Mouse (Mus musculus) bone marrow, adult 2 months (tissue): ENCODE data around the gene Nhlrc3. TPM values are rescaled to one million over a fixed set of nuclear protein-coding genes. Genes with fewer than 3 reads are reported as not detected.

Source experiments
- H3K27ac ChIP-seq: fragments of 200-500 bp; 2 replicates; pipeline ENCODE4 v1.5.1; 2012; ENCODE audit warnings: low read depth, mild to moderate bottlenecking, control low read depth, inconsistent platforms, low read length; ENCODE audit not compliant: control insufficient read depth, poor library complexity, insufficient read depth
- H3K4me1 ChIP-seq: fragments of 200-500 bp; 2 replicates; pipeline ENCODE4 v1.6.1; 2011; ENCODE audit warnings: low read length; ENCODE audit not compliant: control insufficient read depth, insufficient read depth
- H3K4me3 ChIP-seq: fragments of 200-500 bp; replicated peaks from 2 replicates; pipeline ENCODE3; 2011; ENCODE audit warnings: mild to moderate bottlenecking, low read depth, low read length, control low read depth; ENCODE audit not compliant: control insufficient read depth
- CTCF ChIP-seq: fragments of 200-500 bp; IDR thresholded peaks from 2 replicates; pipeline ENCODE4 v1.5.1; 2011; ENCODE audit warnings: low read length, control low read depth; ENCODE audit not compliant: control insufficient read depth, insufficient read depth
- POLR2A ChIP-seq: fragments of 200-500 bp; IDR thresholded peaks from 2 replicates; pipeline ENCODE4 v1.6.1; 2011; ENCODE audit warnings: low read depth, mild to moderate bottlenecking, control low read depth, low read length, borderline replicate concordance; ENCODE audit not compliant: control insufficient read depth
- WGBS: fragments of 180-500 bp; shearing (Covaris S2); methylation state at CpG from one replicate; pipeline ENCODE4 v1.1.7; 2018; 5-methylcytosine and 5-hydroxymethylcytosine counted together
- polyA plus RNA-seq: library from polyadenylated mRNA; stranded (reverse); fragments of >200 nt; gene quantifications from 2 replicates; pipeline ENCODE4 v1.2.4, GENCODE M21; 2011; ENCODE audit warnings: low replicate concordance; ENCODE audit not compliant: missing spikeins, insufficient read depth, insufficient read length

The Nhlrc3 gene
- polyA plus RNA-seq, 1 experiment, result 4.0 TPM

GRCm38 (mm10) chr3:53453346-53453745 is 9.8 kb downstream of the Nhlrc3 start:
- Histone ChIP-seq H3K4me1 (no peaks in the 10 kb centered on the region), H3K27ac (no peak overlapping the region), H3K4me3 (no peak overlapping the region)
- 87% methylated on average over 7 of the region's 7 CpGs for WGBS
- TF ChIP-seq CTCF, result no peak
- no peak for TF ChIP-seq POLR2A

GRCm38 (mm10) chr3:53452351-53452750 is 10.8 kb downstream of the Nhlrc3 start:
- H3K4me1 ChIP-seq, result no peaks in the 10 kb centered on the region
- no peak overlapping the region for H3K27ac ChIP-seq
- 86% methylated on average over 10 of the region's 10 CpGs for whole genome bisulfite sequencing
- no peak overlapping the region for H3K4me3 ChIP-seq
- TF ChIP-seq CTCF (no peak), POLR2A (no peak)

- no peaks in the 10 kb centered on the region for H3K4me1 ChIP-seq
- TF ChIP-seq CTCF (no peak), POLR2A (no peak)
- no peak overlapping the region for H3K4me3 ChIP-seq
- WGBS, result 92% methylated on average over 11 of the region's 11 CpGs
- no peak overlapping the region for H3K27ac ChIP-seq
Observed at GRCm38 (mm10) chr3:53450666-53451065, 12.5 kb downstream of the Nhlrc3 start.

- 24% methylated on average over 2 of the region's 2 CpGs for WGBS
- no peak for TF ChIP-seq POLR2A
- TF ChIP-seq CTCF, result no peak
- H3K4me1 ChIP-seq, result peaks cover 1% of the 10 kb centered on the region; the same call in 1 of the 2 replicates
- no peak overlapping the region for H3K4me3 ChIP-seq
- H3K27ac ChIP-seq, result no peak overlapping the region
Observed at GRCm38 (mm10) chr3:53448208-53448607, 14.9 kb downstream of the Nhlrc3 start.

- 91% methylated on average over 3 of the region's 3 CpGs for WGBS
Observed at GRCm38 (mm10) chr3:53446801-53447200, 16.3 kb downstream of the Nhlrc3 start.

GRCm38 (mm10) chr3:53445540-53445939 is 17.6 kb downstream of the Nhlrc3 start:
- TF ChIP-seq CTCF, result no peak
- no peak for TF ChIP-seq POLR2A
- no peak overlapping the region for H3K4me3 ChIP-seq
- H3K27ac ChIP-seq, result no peak overlapping the region
- 85% methylated on average over 5 of the region's 5 CpGs for WGBS
- H3K4me1 ChIP-seq, result peaks cover 1% of the 10 kb centered on the region; the same call in 1 of the 2 replicates

More at GRCm38 (mm10) chr3:53446801-53447200, 16.3 kb downstream of the Nhlrc3 start:
- Histone ChIP-seq H3K4me1 (peaks cover 1% of the 10 kb centered on the region; the same call in 1 of the 2 replicates), H3K27ac (no peak overlapping the region), H3K4me3 (no peak overlapping the region)
- no peak for TF ChIP-seq CTCF

GRCm38 (mm10) chr3:53436550-53436949 is 26.6 kb downstream of the Nhlrc3 start:
- no peak for TF ChIP-seq CTCF
- TF ChIP-seq POLR2A, result no peak
- no peak overlapping the region for H3K27ac ChIP-seq
- WGBS, result 32% methylated on average over 5 of the region's 5 CpGs
- H3K4me3 ChIP-seq, result no peak overlapping the region
- no peaks in the 10 kb centered on the region for H3K4me1 ChIP-seq

- WGBS, result 72% methylated on average over 3 of the region's 3 CpGs
- no peaks in the 10 kb centered on the region for H3K4me1 ChIP-seq
Observed at GRCm38 (mm10) chr3:53434610-53435009, 28.5 kb downstream of the Nhlrc3 start.

GRCm38 (mm10) chr3:53423576-53423975 is 39.6 kb downstream of the Nhlrc3 start:
- WGBS, result 77% methylated on average over 4 of the region's 4 CpGs
- no peak for TF ChIP-seq POLR2A
- no peak for TF ChIP-seq CTCF
- H3K4me1 ChIP-seq, result no peaks in the 10 kb centered on the region

More at GRCm38 (mm10) chr3:53434610-53435009, 28.5 kb downstream of the Nhlrc3 start:
- Histone ChIP-seq H3K4me3 (no peak overlapping the region), H3K27ac (no peak overlapping the region)
- TF ChIP-seq POLR2A, result no peak
- TF ChIP-seq CTCF, result no peak

More at GRCm38 (mm10) chr3:53423576-53423975, 39.6 kb downstream of the Nhlrc3 start:
- no peak overlapping the region for H3K27ac ChIP-seq
- H3K4me3 ChIP-seq, result no peak overlapping the region
